Mouse (Mus musculus) stomach, adult 2 months (tissue): ENCODE measurements around the gene Lmx1b. TPM values are rescaled to one million over a fixed set of nuclear protein-coding genes. Genes with fewer than 3 reads are reported as not detected.

Source experiments
- polyA plus RNA-seq: library from polyadenylated mRNA; depleted of rRNA; stranded (reverse); fragments of >200 nt; gene quantifications from 2 replicates; pipeline ENCODE4 v1.2.3, GENCODE M21; 2012; rRNA removed

Gene Lmx1b
- polyA plus RNA-seq, result 0.08 and 0.24 TPM in 2 replicates

DNA sequence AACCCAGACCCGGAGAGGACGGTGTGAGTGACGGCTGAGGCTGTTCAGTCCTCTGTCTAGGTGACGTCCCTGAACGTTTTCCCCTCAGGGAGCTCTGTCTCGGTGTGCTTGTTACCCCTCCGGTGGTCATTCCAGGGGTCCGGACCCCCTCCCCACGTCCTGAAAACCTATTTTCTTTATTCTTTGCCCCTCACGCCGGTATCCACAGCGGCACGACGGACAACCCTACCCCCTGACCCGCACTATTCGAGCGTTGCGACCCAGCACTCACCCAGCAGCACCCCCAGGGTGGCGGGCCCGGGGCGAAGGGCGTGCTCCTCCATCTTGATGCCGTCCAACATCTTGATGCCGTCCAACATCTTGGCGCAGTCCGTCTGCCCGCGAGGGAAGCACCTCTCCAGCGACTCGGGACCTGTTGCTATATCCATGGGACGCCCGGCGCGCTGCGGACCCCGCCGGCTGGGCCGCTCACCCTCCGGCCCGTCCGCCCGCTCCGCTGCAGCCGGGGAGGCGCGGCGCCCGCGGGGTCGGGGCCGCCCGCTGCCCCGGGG, at the start of gene Lmx1b:
TSS of gene Lmx1b (minus strand) at position 341 of the 551 bp plus-strand sequence.

Other genes with a start within 250 kb of the Lmx1b start
- gene Zbtb34, start 209.2 kb downstream of the Lmx1b start, polyA plus RNA-seq, result 2.5 and 2.8 TPM in 2 replicates
- 2.3 and 2.7 TPM in 2 replicates for gene Zbtb43, start 172.0 kb downstream of the Lmx1b start, polyA plus RNA-seq
- 8.9 and 16.5 TPM in 2 replicates for gene Mvb12b, start 247.4 kb upstream of the Lmx1b start, polyA plus RNA-seq